Mouse (Mus musculus): ENCODE measurements at regions not wholly inside any gene's neighbourhood (a gene's known extent, or its start where the extent isn't known, plus 50 kb on each side); places are given as distances from the start of the nearest gene placed in this dataset.

- TF ChIP-seq HCFC1 (IDR thresholded peaks at IDR 0.05; ENCODE audit: borderline replicate concordance, insufficient read depth, low read length) (no peak), ZNF384 (IDR thresholded peaks at IDR 0.05; ENCODE audit: low read depth, low read length) (no peak), CHD2 (IDR thresholded peaks at IDR 0.05; ENCODE audit: low read depth, low read length) (no peak)
Measured at GRCm38 (mm10) chr2:55228131-55228797, 207.5 kb upstream of the Kcnj3 start.

Measured in ES-E14 (cell line).